Mouse (Mus musculus) lung, embryonic 14.5 days (tissue): ENCODE data around the gene Avp. TPM values are rescaled to one million over a fixed set of nuclear protein-coding genes. Genes with fewer than 3 reads are reported as not detected.

Source experiments
- ATAC-seq: fragments of 200-750 bp; cut with Nextera tagmentation; 2 replicates; pipeline ENCODE4 v1.8.0; 2017; ENCODE audit warnings: mild to moderate bottlenecking, moderate TSS enrichment, moderate library complexity; ENCODE audit not compliant: insufficient read depth
- DNase-seq: peaks from one replicate; pipeline ENCODE4 v3.0.0-alpha.2; 2015
- H3K27ac ChIP-seq: fragments of 300-500 bp; sonication (generic); 2 replicates; pipeline ENCODE4 v1.5.1; 2014; ENCODE audit warnings: low read depth, mild to moderate bottlenecking, moderate library complexity
- H3K27me3 ChIP-seq: fragments of 300-500 bp; sonication (generic); 2 replicates; pipeline ENCODE4 v1.6.1; 2014; ENCODE audit warnings: low read length, control low read depth; ENCODE audit not compliant: insufficient read depth
- H3K36me3 ChIP-seq: fragments of 300-500 bp; sonication (generic); 2 replicates; pipeline ENCODE4 v1.6.1; 2014; ENCODE audit warnings: control low read depth; ENCODE audit not compliant: insufficient read depth
- H3K4me1 ChIP-seq: fragments of 300-500 bp; sonication (generic); 2 replicates; pipeline ENCODE4 v1.6.1; 2014; ENCODE audit warnings: antibody characterized with exemption, control low read depth; ENCODE audit not compliant: insufficient read depth
- H3K4me2 ChIP-seq: fragments of 300-500 bp; sonication (generic); 2 replicates; pipeline ENCODE4 v1.6.1; 2014; ENCODE audit warnings: mild to moderate bottlenecking
- H3K4me3 ChIP-seq: fragments of 300-500 bp; sonication (generic); 2 replicates; pipeline ENCODE4 v1.5.1; 2014; ENCODE audit warnings: low read depth, low read length
- H3K9ac ChIP-seq: fragments of 300-500 bp; sonication (generic); 2 replicates; pipeline ENCODE4 v1.6.1; 2014
- H3K9me3 ChIP-seq: fragments of 300-500 bp; sonication (generic); 2 replicates; pipeline ENCODE4 v1.6.1; 2016; ENCODE audit warnings: low read depth, low read length, control low read depth
- CTCF ChIP-seq: IDR thresholded peaks from 2 replicates; pipeline ENCODE4 v1.5.1; 2016; ENCODE audit warnings: antibody characterized with exemption, low read depth
- WGBS: fragments of 180-500 bp; shearing (Covaris S2); extraction: QIAGEN DNeasy Blood & Tissue Kit; methylation state at CpG from one replicate; pipeline ENCODE4 v1.1.7; 2014; 5-methylcytosine and 5-hydroxymethylcytosine counted together
- microRNA-seq: library from miRNA; unstranded; fragments of <30 nt; microRNA quantifications from one replicate; pipeline ENCODE4, GENCODE M21; 2016; ENCODE audit warnings: borderline number of aligned reads
- polyA plus RNA-seq: library from polyadenylated mRNA; unstranded; fragments of >200 nt; fragmentation: Nextera tagmentation; extraction: Ambion mirVana; gene quantifications from 2 replicates; pipeline ENCODE4 v1.2.1, GENCODE M21; 2014

Avp gene
- polyA plus RNA-seq, 1 experiment from 2014 or later: not detected

- Histone ChIP-seq H3K9ac (no peak overlapping the region), H3K36me3 (peaks cover 33% of the 10 kb centered on the region), H3K4me1 (no peaks in the 10 kb centered on the region), H3K4me3 (no peak overlapping the region), H3K27ac (peak overlapping the region; percentile 55; the same call in 1 of the 2 replicates), H3K9me3 (no peaks in the 10 kb centered on the region), H3K27me3 (no peaks in the 10 kb centered on the region), H3K4me2 (no peak overlapping the region)
- 67% methylated on average over 3 of the region's 3 CpGs for WGBS
- no peak for TF ChIP-seq CTCF
- ATAC-seq (peak; percentile 84), DNase-seq (peak; percentile 70)
Observed at GRCm38 (mm10) chr2:130536890-130537289, 45.5 kb downstream of the Avp start.

GRCm38 (mm10) chr2:130535017-130535416 is 47.3 kb downstream of the Avp start:
- no peaks in the 10 kb centered on the region for H3K27me3 ChIP-seq
- H3K4me2 ChIP-seq: no peak overlapping the region
- H3K4me3 ChIP-seq: no peak overlapping the region
- no peak for DNase-seq
- H3K36me3 ChIP-seq: peaks cover 19% of the 10 kb centered on the region; the same call in 1 of the 2 replicates
- no peak for TF ChIP-seq CTCF
- ATAC-seq: no peak
- no peaks in the 10 kb centered on the region for H3K9me3 ChIP-seq
- H3K27ac ChIP-seq: no peak overlapping the region
- H3K9ac ChIP-seq: no peak overlapping the region
- 84% methylated on average over 6 of the region's 6 CpGs for WGBS
- H3K4me1 ChIP-seq: no peaks in the 10 kb centered on the region

GRCm38 (mm10) chr2:130532201-130532600 is 50.2 kb downstream of the Avp start:
- no peaks in the 10 kb centered on the region for H3K4me1 ChIP-seq
- no peak overlapping the region for H3K4me2 ChIP-seq
- H3K9ac ChIP-seq: no peak overlapping the region
- TF ChIP-seq CTCF: no peak
- 64% methylated on average over 2 of the region's 2 CpGs for WGBS
- no peaks in the 10 kb centered on the region for H3K27me3 ChIP-seq
- H3K27ac ChIP-seq: no peak overlapping the region
- H3K4me3 ChIP-seq: no peak overlapping the region
- no peak for ATAC-seq
- peaks cover 11% of the 10 kb centered on the region; the same call in 1 of the 2 replicates for H3K36me3 ChIP-seq
- DNase-seq: no peak
- H3K9me3 ChIP-seq: no peaks in the 10 kb centered on the region

Small RNA genes lying within 50 kb of the gene (microRNA-seq; reads per million reads assigned to microRNA genes)
- not detected for gene Gm23876

Other genes starting within 250 kb of the Avp start
- gene Cpxm1, start 185.0 kb downstream of the Avp start, polyA plus RNA-seq: 49.1 and 59.0 TPM in 2 replicates
- gene Gm28372, start 177.3 kb downstream of the Avp start, polyA plus RNA-seq: not detected in 2 replicates
- gene 1700020A23Rik, start 177.3 kb downstream of the Avp start, polyA plus RNA-seq: not detected in 2 replicates
- not detected in 2 replicates for gene Tmem239, start 176.1 kb downstream of the Avp start, polyA plus RNA-seq
- 63.3 and 66.0 TPM in 2 replicates for gene Vps16, start 158.2 kb downstream of the Avp start, polyA plus RNA-seq
- 10.8 and 13.5 TPM in 2 replicates for gene Pced1a, start 157.9 kb downstream of the Avp start, polyA plus RNA-seq
- 91.5 and 99.3 TPM in 2 replicates for gene Ptpra, start 132.3 kb downstream of the Avp start, polyA plus RNA-seq
- 88.6 and 93.1 TPM in 2 replicates for gene Mrps26, start 18.8 kb downstream of the Avp start, polyA plus RNA-seq
- not detected in 2 replicates for gene Oxt, start 6.4 kb downstream of the Avp start, polyA plus RNA-seq
- gene Fastkd5, start 47.5 kb upstream of the Avp start, polyA plus RNA-seq: 18.3 and 18.6 TPM in 2 replicates
- gene Ubox5, start 47.5 kb upstream of the Avp start, polyA plus RNA-seq: 12.4 and 12.6 TPM in 2 replicates
- 1.0 TPM in 2 replicates for gene Lzts3, start 60.2 kb upstream of the Avp start, polyA plus RNA-seq
- gene Ddrgk1, start 82.1 kb upstream of the Avp start, polyA plus RNA-seq: 52.0 and 55.6 TPM in 2 replicates
- 108 and 111 TPM in 2 replicates for gene Itpa, start 85.1 kb upstream of the Avp start, polyA plus RNA-seq
- 0.68 and 0.78 TPM in 2 replicates for gene Slc4a11, start 115.0 kb upstream of the Avp start, polyA plus RNA-seq